Mouse (Mus musculus): Measurements from ENCODE around the gene Exph5.

GRCm38 (mm10) chr9:53257772-53258171 is 43.7 kb upstream of the Exph5 start:
- TF ChIP-seq CTCF (IDR thresholded peaks at IDR 0.05; ENCODE audit: low read depth, low read length) (no peak), GATA1 (IDR thresholded peaks at IDR 0.05; ENCODE audit: borderline replicate concordance, low read length) (no peak), TAL1 (conservative IDR thresholded peaks at IDR 0.05; ENCODE audit: low read depth, low read length) (no peak), POLR2AphosphoS5 (IDR thresholded peaks at IDR 0.05; ENCODE audit: insufficient replicate concordance, low read depth, low read length) (no peak)
